Mouse (Mus musculus) lung, postnatal 4 days (tissue): ENCODE data around the gene Ssh2.

Source experiments
- DNase-seq, 2 experiments: peaks; one replicate each; pipeline ENCODE4 v3.0.0; 2021

The Ssh2 gene

GRCm38 (mm10) chr11:77215951-77216760 lies at the start of gene Ssh2:
Ssh2 (plus strand) TSS chr11:77216287.
- DNase-seq = peak; percentile 89 to 90

GRCm38 (mm10) chr11:77173731-77174130 lies 42.4 kb upstream of the Ssh2 start:
- no peak for DNase-seq

DNA sequence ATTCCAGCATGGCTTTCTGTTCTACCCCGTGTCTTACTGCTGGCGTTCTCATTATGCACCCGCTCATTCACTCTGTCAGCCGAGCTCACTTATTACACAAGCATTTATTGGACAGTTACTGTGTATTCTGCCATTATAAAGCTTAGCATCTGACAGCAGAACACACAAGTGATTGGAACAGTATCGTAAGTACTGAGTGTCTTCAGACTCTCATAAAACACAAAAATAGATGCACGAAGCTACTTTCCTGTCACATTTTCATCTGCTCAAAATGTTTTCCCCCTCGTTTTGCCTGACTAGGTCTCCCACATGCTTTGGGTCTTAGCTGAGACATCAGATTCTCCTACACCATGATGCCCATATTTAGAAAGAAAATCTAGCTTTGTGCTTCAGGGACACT lies 41.6 kb upstream of the Ssh2 start:
- DNase-seq = no peak

- no peak for DNase-seq
These were observed 36.3 kb upstream of the Ssh2 start for GRCm38 (mm10) chr11:77179771-77180170.

GRCm38 (mm10) chr11:77180886-77181285 lies 35.2 kb upstream of the Ssh2 start:
- DNase-seq = no peak

DNA sequence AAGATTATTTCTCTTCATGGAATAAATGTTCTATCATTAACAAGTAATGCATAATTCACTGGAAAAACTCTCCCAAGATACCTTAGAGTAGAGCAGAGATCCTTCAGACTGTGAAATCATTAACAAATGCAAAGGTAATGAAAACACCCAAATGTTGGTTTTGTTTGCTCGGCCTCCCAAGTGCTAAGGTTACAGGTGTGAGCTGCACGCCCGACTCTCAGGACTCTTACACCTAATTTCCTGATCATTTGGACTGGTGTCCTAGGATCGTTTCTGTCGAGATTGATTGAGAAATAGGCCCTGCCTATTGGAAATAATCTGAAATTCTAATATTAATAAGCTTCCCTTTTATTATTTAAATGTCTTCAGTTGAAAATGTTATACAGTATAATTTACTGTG lies 34.6 kb upstream of the Ssh2 start:
- DNase-seq = no peak

- no peak for DNase-seq
These were observed 34.0 kb upstream of the Ssh2 start for GRCm38 (mm10) chr11:77182041-77182440.

- DNase-seq = no peak
These were observed 33.5 kb upstream of the Ssh2 start for GRCm38 (mm10) chr11:77182616-77183015.

DNA sequence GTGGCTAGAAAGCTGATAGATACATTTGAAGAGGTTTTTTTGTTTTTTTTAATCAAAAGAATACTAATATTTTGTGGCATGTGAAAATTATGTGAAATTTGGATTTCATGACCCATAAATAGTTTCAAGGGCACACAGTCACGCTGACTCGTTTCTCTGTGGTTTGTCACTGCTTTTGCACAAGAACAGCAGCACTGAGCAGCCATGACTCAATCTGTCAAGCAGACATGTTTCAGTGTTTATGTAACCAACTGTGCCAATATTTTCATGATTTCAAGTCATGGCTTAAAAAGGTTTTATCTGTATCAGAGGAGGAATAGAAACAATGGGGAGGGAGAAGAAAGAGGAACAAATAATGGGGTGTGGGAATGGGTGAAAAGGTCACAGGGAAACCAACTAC lies 31.2 kb upstream of the Ssh2 start:
- DNase-seq = no peak

- no peak for DNase-seq
These were observed 27.2 kb upstream of the Ssh2 start, which contains the start of gene Efcab5 for GRCm38 (mm10) chr11:77188868-77189267. Efcab5 (minus strand) TSS chr11:77188968.

DNA sequence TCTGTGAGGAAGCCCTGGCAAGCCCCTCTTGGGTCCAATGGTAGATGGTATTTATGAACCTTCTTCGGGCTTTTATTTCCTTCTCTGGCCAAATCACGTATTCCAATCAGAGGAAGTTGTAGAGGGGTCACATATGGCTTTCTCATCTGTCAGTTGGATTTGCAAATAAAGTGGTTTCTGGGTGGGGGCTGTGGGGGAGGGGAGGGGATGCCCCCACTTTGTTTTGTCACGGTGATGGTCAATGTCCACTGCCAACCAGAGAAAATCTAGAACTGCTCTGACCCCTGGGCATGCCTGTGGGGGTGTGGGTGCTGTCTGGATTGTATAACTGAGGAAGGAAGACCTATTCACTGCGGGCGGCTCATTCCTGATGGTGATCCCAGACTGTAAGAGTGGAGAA lies 22.7 kb upstream of the Ssh2 start:
- DNase-seq = no peak

DNA sequence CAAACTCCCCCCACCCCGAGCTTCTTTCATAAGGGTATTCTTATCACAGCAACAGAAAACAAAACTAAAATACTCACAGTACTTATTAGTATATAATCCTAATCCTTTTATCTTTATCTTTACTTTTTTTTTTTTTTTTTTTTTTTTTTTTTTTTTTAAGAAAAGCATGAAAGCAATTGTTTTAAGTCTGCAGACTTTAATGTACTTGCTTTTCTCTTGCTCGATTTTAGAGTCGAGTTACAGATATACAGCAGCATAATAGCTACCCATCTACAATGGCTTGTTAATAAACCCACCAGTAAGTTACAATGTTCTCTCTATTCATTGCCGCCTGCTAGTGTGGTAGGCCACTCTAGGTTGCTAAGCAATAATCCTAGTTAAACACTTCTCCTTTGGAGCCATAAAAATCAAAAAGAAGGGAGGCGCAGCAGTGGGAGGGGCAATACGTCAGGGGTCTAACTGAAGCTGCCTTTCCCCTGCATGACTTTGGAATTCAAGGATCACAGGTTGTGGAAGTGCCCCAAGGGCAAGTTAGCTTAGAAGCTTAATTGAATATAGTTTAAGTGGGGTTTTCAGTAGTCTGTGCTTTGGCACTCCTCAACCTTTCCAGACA lies 22.0 kb upstream of the Ssh2 start:
- no peak for DNase-seq

- no peak for DNase-seq
These were observed 21.3 kb upstream of the Ssh2 start for GRCm38 (mm10) chr11:77194762-77195161.

GRCm38 (mm10) chr11:77195360-77196109 lies 20.6 kb upstream of the Ssh2 start:
- no peak for DNase-seq

DNA sequence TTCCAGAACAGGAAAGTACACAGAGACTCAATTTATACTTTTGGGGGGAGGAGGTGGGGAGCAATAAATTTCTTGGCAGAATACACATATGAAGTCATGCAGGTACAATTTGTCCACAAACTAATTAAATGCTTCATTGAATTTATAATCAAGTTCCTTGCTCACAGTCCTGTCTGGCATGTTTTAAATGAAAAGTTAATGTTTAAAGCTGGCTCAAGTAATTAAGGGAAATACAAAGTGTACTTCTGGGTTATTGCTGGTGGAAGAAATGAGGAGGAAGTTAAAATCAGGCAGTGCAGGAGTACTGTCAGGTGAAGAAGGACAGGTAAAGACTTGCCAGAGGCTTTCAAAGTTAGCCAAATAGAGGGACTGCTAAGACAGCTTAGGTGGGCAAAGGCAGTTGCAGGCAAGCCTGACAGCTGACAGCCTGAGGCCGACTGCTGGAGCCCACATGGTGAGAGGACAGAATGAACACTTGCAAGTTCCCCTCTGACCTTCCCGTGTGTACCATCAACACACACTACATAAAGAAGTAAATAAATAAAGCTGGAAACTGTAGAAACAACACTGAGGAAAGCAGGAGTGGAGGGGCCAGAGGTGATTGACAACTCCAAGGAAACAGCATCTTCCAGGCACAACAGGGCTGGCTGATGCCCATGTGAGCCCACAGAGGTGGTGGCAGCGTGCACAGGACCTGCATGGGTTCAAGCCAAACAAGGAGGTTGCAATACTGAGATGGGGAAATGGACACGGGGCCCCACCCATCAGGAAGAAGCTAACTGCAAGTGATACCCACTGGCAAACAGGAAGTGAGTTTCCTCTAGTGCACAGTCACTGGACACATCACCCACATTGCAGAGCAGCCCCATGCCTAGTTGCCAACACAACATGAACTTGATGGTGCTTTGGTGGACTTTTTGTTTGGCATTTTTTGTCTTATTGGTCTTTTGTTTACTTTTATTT lies 19.6 kb upstream of the Ssh2 start:
- DNase-seq = peak; percentile 61 to 63

DNA sequence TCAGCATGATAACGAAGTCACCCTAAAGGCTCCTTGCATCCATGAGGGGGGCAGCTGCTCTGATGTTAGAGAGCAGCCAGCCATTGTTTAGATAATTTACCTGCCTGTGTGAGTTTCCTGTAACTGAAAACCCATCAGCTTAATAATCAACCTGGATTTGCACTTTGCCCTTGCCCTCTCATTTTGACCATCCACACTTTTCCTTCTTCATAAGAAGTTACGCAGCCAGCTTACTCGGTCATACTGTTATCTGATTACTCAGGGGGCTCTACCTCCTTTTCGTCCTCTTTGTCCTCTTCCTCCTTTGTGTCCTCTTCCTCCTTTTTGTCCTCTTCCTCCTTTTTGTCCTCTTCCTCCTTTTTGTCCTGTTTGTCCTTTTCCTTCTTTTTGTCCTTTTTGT lies 16.5 kb upstream of the Ssh2 start:
- no peak for DNase-seq

DNA sequence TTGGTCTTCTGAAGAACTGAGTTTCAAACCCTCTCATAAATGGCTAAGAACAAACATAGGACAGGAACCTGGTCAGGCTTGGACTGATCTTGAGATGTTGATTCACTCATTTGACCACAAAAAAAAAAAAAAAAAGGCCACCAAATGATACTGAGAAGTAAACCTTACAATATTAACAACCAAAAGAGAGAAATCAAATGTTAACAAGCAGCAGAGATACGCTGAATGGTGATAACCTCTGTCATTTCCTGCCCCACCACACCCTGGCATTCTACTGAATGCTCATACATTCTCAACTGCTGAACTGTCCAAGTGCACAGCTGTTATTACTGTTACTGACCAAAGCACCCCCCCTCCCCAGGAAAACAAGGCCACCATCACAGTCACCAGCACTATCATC lies 15.4 kb upstream of the Ssh2 start:
- DNase-seq = no peak

DNA sequence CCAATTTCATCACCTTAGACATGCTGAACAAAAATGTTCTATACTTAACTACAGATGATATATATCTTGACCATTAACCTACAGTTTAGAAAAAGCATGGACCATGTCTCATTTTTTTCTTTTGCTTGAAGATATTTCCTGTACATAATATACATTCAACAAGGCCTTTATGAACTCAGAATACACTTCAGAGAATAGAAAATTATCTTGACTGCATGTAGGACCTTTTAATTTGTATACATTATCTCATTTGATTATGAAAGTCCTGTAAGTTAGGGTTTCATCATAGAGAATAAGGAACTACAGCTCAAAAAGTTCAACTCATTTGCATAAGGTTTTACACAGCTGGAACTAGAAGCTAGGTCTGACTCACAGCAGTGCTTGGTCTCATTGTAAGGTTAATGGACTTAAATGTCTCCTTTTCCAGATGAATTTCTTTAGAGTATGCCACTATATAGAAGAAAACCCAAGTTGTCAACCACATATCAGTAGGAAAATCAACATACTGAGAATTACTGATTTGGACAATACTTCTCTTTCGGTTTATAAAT lies 1.9 kb upstream of the Ssh2 start:
- DNase-seq = no peak

- DNase-seq = peak; percentile 28 to 69
These were observed 1.3 kb upstream of the Ssh2 start for GRCm38 (mm10) chr11:77214755-77215154.

DNA sequence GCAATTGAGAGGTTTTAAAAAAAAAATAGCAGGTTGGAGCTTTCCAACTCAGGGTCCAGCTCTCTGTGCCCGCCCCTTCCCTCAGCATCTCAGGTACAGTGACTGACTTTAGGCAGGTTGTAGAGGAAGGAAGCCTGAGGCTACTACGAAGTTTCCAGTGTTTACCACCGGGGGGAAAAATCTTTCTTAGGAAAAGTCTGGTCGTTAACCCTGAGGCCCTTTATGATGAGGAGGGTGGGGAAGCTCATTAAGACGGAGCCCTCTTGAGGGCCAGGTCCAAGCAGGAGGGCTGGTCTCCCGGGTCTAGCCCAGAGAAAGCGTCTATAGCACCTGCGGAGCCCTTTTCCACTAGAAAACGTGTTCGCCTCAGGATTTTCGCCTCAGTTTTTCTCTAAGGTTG lies 604 bp upstream of the Ssh2 start:
- no peak for DNase-seq

- peak in 1 of 2 experiments; percentile 25 for DNase-seq
These were observed 659 bp downstream of the Ssh2 start for GRCm38 (mm10) chr11:77216761-77217130.

GRCm38 (mm10) chr11:77230765-77231164 lies 14.7 kb downstream of the Ssh2 start:
- DNase-seq = no peak
